Mouse (Mus musculus) kidney, embryonic 14.5 days (tissue): ENCODE data around the gene Olfr16. TPM values are rescaled to one million over a fixed set of nuclear protein-coding genes. Genes with fewer than 3 reads are reported as not detected.

Experiments used
- ATAC-seq: fragments of 200-750 bp; cut with Nextera tagmentation; 2 replicates; pipeline ENCODE4 v1.8.0; 2017; ENCODE audit warnings: moderate number of reproducible peaks, mild to moderate bottlenecking, moderate TSS enrichment, moderate library complexity; ENCODE audit not compliant: low FRiP score, low TSS enrichment
- H3K27ac ChIP-seq: fragments of 300-500 bp; sonication (generic); 2 replicates; pipeline ENCODE4 v1.5.1; 2014; ENCODE audit warnings: low read depth, mild to moderate bottlenecking, low read length, moderate library complexity, mixed read lengths
- H3K27me3 ChIP-seq: fragments of 300-500 bp; sonication (generic); 2 replicates; pipeline ENCODE4 v1.6.1; 2014; ENCODE audit warnings: mild to moderate bottlenecking, low read length; ENCODE audit not compliant: control insufficient read depth, insufficient read depth
- H3K36me3 ChIP-seq: fragments of 300-500 bp; sonication (generic); 2 replicates; pipeline ENCODE4 v1.6.1; 2014; ENCODE audit warnings: low read length, mixed read lengths; ENCODE audit not compliant: control insufficient read depth, insufficient read depth
- H3K4me1 ChIP-seq: fragments of 300-500 bp; sonication (generic); 2 replicates; pipeline ENCODE4 v1.6.1; 2014; ENCODE audit warnings: low read length, mixed read lengths; ENCODE audit not compliant: control insufficient read depth, insufficient read depth
- H3K4me2 ChIP-seq: fragments of 300-500 bp; sonication (generic); replicated peaks from 2 replicates; pipeline ENCODE4 v1.6.1; 2014; ENCODE audit warnings: low read depth, mild to moderate bottlenecking, low read length
- H3K4me3 ChIP-seq: fragments of 300-500 bp; sonication (generic); 2 replicates; pipeline ENCODE4 v1.5.1; 2014; ENCODE audit warnings: mild to moderate bottlenecking, low read length
- H3K9ac ChIP-seq: fragments of 300-500 bp; sonication (generic); 2 replicates; pipeline ENCODE4 v1.6.1; 2014; ENCODE audit warnings: low read depth, mild to moderate bottlenecking, low read length, moderate library complexity
- H3K9me3 ChIP-seq: fragments of 300-500 bp; sonication (generic); 2 replicates; pipeline ENCODE4 v1.6.1; 2016; ENCODE audit warnings: low read length; ENCODE audit not compliant: control insufficient read depth
- WGBS: fragments of 180-500 bp; shearing (Covaris S2); extraction: QIAGEN DNeasy Blood & Tissue Kit; methylation state at CpG from one replicate; pipeline ENCODE4 v1.1.7; 2014; 5-methylcytosine and 5-hydroxymethylcytosine counted together
- polyA plus RNA-seq: library from polyadenylated mRNA; unstranded; fragments of >200 nt; fragmentation: Nextera tagmentation; extraction: Ambion mirVana; gene quantifications from 2 replicates; pipeline ENCODE4 v1.2.1, GENCODE M21; 2014

Gene Olfr16
- polyA plus RNA-seq, 1 experiment from 2014 or later, result not detected

DNA sequence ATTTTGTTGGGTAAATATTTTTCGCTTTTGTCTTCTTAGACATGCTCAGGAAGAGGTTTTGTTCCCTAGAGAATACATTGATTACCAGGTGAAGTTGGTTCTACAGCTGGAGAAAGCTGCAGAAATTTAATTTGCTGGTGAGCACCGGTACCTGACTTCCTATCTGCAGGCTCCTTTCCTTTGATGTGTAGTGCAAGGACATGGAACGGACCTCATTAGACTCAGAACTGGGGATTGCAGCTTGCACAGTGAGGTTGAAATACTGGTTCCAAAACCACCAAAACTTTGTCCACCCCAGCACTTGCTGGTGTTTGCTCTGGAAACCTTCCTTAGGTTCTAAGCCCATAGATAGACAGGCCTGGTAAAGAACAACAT is 40.4 kb downstream of the Olfr16 start:
- WGBS, result 72% methylated on average over 3 of the region's 3 CpGs
- Histone ChIP-seq H3K4me2 (no peak overlapping the region), H3K9ac (no peak overlapping the region), H3K4me3 (no peak overlapping the region), H3K27me3 (no peaks in the 10 kb centered on the region), H3K36me3 (no peaks in the 10 kb centered on the region), H3K4me1 (no peaks in the 10 kb centered on the region), H3K9me3 (no peaks in the 10 kb centered on the region), H3K27ac (no peak overlapping the region)
- no peak for ATAC-seq

Other genes with a start within 250 kb of the Olfr16 start
- 0.41 and 0.83 TPM in 2 replicates for gene Apcs, start 55.4 kb upstream of the Olfr16 start, polyA plus RNA-seq
- gene Olfr1408, start 187.0 kb downstream of the Olfr16 start, polyA plus RNA-seq, result not detected in 2 replicates
- gene Olfr1406, start 240.2 kb downstream of the Olfr16 start, polyA plus RNA-seq, result not detected in 2 replicates
- not detected in 2 replicates for gene Olfr218, start 247.4 kb downstream of the Olfr16 start, polyA plus RNA-seq